Mouse (Mus musculus) midbrain, postnatal 0 days (tissue): ENCODE results near the gene Gm9774. TPM values are rescaled to one million over a fixed set of nuclear protein-coding genes. Genes with fewer than 3 reads are reported as not detected.

Source experiments
- ATAC-seq: fragments of 200-750 bp; cut with Nextera tagmentation; 2 replicates; pipeline ENCODE4 v1.8.0; 2017; ENCODE audit warnings: moderate number of reproducible peaks, mild to moderate bottlenecking, moderate TSS enrichment, moderate library complexity; ENCODE audit not compliant: low FRiP score
- DNase-seq: peaks from one replicate; pipeline ENCODE4 v3.0.0-alpha.2; 2015; ENCODE audit warnings: low spot score
- H3K27ac ChIP-seq: fragments of 300-500 bp; sonication (generic); 2 replicates; pipeline ENCODE4 v1.5.1; 2014; ENCODE audit warnings: low read depth, mild to moderate bottlenecking, low read length, mixed read lengths
- H3K27me3 ChIP-seq: fragments of 300-500 bp; sonication (generic); 2 replicates; pipeline ENCODE4 v1.6.1; 2014; ENCODE audit warnings: low read length, control low read depth, mixed read lengths; ENCODE audit not compliant: insufficient read depth
- H3K36me3 ChIP-seq: fragments of 300-500 bp; sonication (generic); 2 replicates; pipeline ENCODE4 v1.6.1; 2014; ENCODE audit warnings: low read length, control low read depth, mixed read lengths; ENCODE audit not compliant: insufficient read depth
- H3K4me1 ChIP-seq: fragments of 300-500 bp; sonication (generic); 2 replicates; pipeline ENCODE4 v1.6.1; 2014; ENCODE audit warnings: mild to moderate bottlenecking, control low read depth, antibody characterized with exemption, low read length, mixed read lengths; ENCODE audit not compliant: insufficient read depth
- H3K4me2 ChIP-seq: fragments of 300-500 bp; sonication (generic); 2 replicates; pipeline ENCODE4 v1.6.1; 2014; ENCODE audit warnings: low read depth, mild to moderate bottlenecking, low read length, mixed read lengths; ENCODE audit not compliant: poor library complexity, severe bottlenecking
- H3K4me3 ChIP-seq: fragments of 300-500 bp; sonication (generic); 2 replicates; pipeline ENCODE4 v1.5.1; 2014; ENCODE audit warnings: low read depth, mild to moderate bottlenecking, low read length, moderate library complexity
- H3K9ac ChIP-seq: fragments of 300-500 bp; sonication (generic); replicated peaks from 2 replicates; pipeline ENCODE4 v1.6.1; 2014; ENCODE audit warnings: mild to moderate bottlenecking, low read length, moderate library complexity, mixed read lengths; ENCODE audit not compliant: poor library complexity, severe bottlenecking
- H3K9me3 ChIP-seq: fragments of 300-500 bp; sonication (generic); 2 replicates; pipeline ENCODE4 v1.6.1; 2016; ENCODE audit warnings: low read length, control low read depth
- CTCF ChIP-seq: IDR thresholded peaks from 2 replicates; pipeline ENCODE4 v1.5.1; 2016; ENCODE audit warnings: antibody characterized with exemption, mild to moderate bottlenecking
- WGBS: fragments of 180-500 bp; shearing (Covaris S2); extraction: QIAGEN DNeasy Blood & Tissue Kit; methylation state at CpG from one replicate; pipeline ENCODE4 v1.1.7; 2014; 5-methylcytosine and 5-hydroxymethylcytosine counted together
- polyA plus RNA-seq: library from polyadenylated mRNA; unstranded; fragments of >200 nt; fragmentation: Nextera tagmentation; extraction: Ambion mirVana; gene quantifications from 2 replicates; pipeline ENCODE4 v1.2.1, GENCODE M21; 2015
- total RNA-seq: library from RNA; depleted of rRNA; stranded (reverse); fragments of >200 nt; gene quantifications from 2 replicates; pipeline ENCODE4 v1.2.3, GENCODE M21; 2014

Gene Gm9774
- total and polyA plus RNA-seq, 2 experiments from 2014 or later = 5.0 to 11.4 TPM

DNA sequence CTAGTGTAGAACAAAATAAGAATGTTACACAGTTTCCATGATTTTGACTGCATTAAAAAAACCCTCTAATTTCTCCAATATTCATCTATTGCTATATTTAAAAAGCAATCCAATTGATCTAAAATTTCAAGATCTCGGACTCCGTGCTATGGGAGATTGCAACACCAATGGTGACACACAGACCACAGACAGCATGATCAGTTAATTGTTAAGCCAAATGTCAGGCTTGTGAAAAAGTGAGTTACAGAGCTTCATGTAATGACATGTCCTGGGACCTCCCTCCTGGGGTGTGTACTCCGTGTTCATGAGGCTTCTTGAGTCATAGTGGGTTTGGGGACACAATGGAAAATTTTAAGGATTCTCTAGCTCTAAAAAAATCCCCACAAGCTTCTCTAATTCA is 11.0 kb upstream of the Gm9774 start:
- H3K36me3 ChIP-seq = no peaks in the 10 kb centered on the region
- no peaks in the 10 kb centered on the region for H3K9me3 ChIP-seq
- no peak overlapping the region for H3K4me2 ChIP-seq
- no peaks in the 10 kb centered on the region for H3K4me1 ChIP-seq
- H3K27ac ChIP-seq = no peak overlapping the region
- no peaks in the 10 kb centered on the region for H3K27me3 ChIP-seq
- H3K9ac ChIP-seq = no peak overlapping the region
- 90% methylated on average over 3 of the region's 3 CpGs for WGBS
- H3K4me3 ChIP-seq = no peak overlapping the region
- ATAC-seq (no peak), DNase-seq (no peak)
- no peak for TF ChIP-seq CTCF

- no peaks in the 10 kb centered on the region for H3K9me3 ChIP-seq
- H3K27me3 ChIP-seq = no peaks in the 10 kb centered on the region
- no peak within 1 kb of the TSS for H3K9ac ChIP-seq
- DNase-seq (no peak), ATAC-seq (no peak)
- H3K27ac ChIP-seq = no peak within 1 kb of the TSS
- H3K4me3 ChIP-seq = no peak within 1 kb of the TSS
- no peak within 1 kb of the TSS for H3K4me2 ChIP-seq
- TF ChIP-seq CTCF = no peak
- no peaks in the 10 kb centered on the region for H3K4me1 ChIP-seq
- H3K36me3 ChIP-seq = no peaks in the 10 kb centered on the region
- WGBS = 96% methylated on average over 3 of the region's 3 CpGs
Observed at GRCm38 (mm10) chr3:92438689-92439088, 9.5 kb upstream of the Gm9774 start, which contains the start of gene Sprr1b. Gene Sprr1b, minus strand, starts transcription at chr3:92438789.

DNA sequence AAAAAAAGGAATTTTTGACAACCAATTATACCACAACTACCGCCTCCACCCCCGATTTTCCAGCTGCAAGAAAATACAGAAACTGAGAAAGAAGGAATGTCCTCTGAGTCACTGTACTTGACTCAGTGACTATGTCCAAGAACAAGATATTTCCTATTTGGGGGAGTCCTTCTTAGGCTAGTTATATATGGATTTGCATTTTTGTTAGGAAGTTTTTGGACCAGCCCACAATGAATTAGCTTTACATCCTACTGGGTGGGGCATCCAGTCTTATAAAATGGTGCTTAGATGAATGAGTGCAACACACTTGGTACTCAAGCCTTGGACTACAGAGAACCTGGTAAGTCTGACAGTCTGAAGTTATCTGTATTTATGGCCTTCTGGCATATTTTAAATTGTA is 3.1 kb upstream of the Gm9774 start, which contains the start of gene Sprr2k:
TSS of gene Sprr2k (plus strand) at position 301 of the 400 bp plus-strand sequence.
- Histone ChIP-seq H3K36me3 (no peaks in the 10 kb centered on the region), H3K4me2 (no peak within 1 kb of the TSS), H3K4me1 (no peaks in the 10 kb centered on the region), H3K9me3 (no peaks in the 10 kb centered on the region), H3K27me3 (no peaks in the 10 kb centered on the region), H3K27ac (no peak within 1 kb of the TSS), H3K9ac (no peak within 1 kb of the TSS), H3K4me3 (no peak within 1 kb of the TSS)
- TF ChIP-seq CTCF = no peak
- 93% methylated on average over 2 of the region's 2 CpGs for WGBS
- DNase-seq (no peak), ATAC-seq (no peak)

GRCm38 (mm10) chr3:92417782-92418181 is 11.4 kb downstream of the Gm9774 start, which contains the start of gene Sprr2j-ps:
Gene Sprr2j-ps, plus strand, starts transcription at chr3:92418082.
- H3K4me3 ChIP-seq = no peak within 1 kb of the TSS
- WGBS = 89% methylated on average over 2 of the region's 2 CpGs
- H3K9me3 ChIP-seq = no peaks in the 10 kb centered on the region
- H3K4me1 ChIP-seq = no peaks in the 10 kb centered on the region
- H3K27me3 ChIP-seq = no peaks in the 10 kb centered on the region
- DNase-seq = no peak
- H3K9ac ChIP-seq = no peak within 1 kb of the TSS
- H3K36me3 ChIP-seq = no peaks in the 10 kb centered on the region
- H3K27ac ChIP-seq = no peak within 1 kb of the TSS
- ATAC-seq = no peak
- no peak for TF ChIP-seq CTCF
- no peak within 1 kb of the TSS for H3K4me2 ChIP-seq

DNA sequence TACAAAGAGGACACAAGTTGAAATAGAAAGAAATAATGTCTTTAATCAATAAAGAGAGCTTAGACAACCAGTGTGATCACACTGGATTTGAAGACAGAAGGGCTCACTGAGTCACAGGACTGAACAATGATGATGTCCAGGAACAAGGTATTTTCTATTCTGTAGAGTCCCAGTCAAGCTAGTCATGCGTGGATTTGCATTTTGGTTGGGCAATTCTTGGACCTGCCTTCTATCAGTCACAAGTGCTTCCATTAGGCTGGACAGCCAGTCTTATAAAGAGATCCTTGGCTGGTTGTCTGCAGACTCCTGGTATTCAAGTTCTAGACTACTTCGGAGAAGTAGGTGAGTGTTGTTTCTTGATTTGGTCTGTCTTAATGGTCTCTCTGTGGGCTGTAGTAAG is 21.5 kb downstream of the Gm9774 start, which contains the start of gene Sprr2i:
TSS of gene Sprr2i (plus strand) at position 301 of the 400 bp plus-strand sequence.
- DNase-seq (no peak), ATAC-seq (no peak)
- WGBS = 93% methylated on average over 2 of the region's 2 CpGs
- H3K4me2 ChIP-seq = no peak within 1 kb of the TSS
- no peak for TF ChIP-seq CTCF
- H3K9me3 ChIP-seq = no peaks in the 10 kb centered on the region
- no peak within 1 kb of the TSS for H3K27ac ChIP-seq
- no peak within 1 kb of the TSS for H3K4me3 ChIP-seq
- no peaks in the 10 kb centered on the region for H3K4me1 ChIP-seq
- no peak within 1 kb of the TSS for H3K9ac ChIP-seq
- no peaks in the 10 kb centered on the region for H3K27me3 ChIP-seq
- no peaks in the 10 kb centered on the region for H3K36me3 ChIP-seq

GRCm38 (mm10) chr3:92394301-92394700 is 34.9 kb downstream of the Gm9774 start:
- Histone ChIP-seq H3K4me3 (no peak overlapping the region), H3K27me3 (no peaks in the 10 kb centered on the region), H3K4me2 (no peak overlapping the region), H3K9me3 (no peaks in the 10 kb centered on the region), H3K27ac (no peak overlapping the region), H3K9ac (no peak overlapping the region), H3K36me3 (no peaks in the 10 kb centered on the region), H3K4me1 (no peaks in the 10 kb centered on the region)
- ATAC-seq (no peak), DNase-seq (peak; percentile 1)
- 64% methylated on average over 1 of the region's 1 CpGs for WGBS
- peak; percentile 66 for TF ChIP-seq CTCF
